In the genomic region with DNA sequence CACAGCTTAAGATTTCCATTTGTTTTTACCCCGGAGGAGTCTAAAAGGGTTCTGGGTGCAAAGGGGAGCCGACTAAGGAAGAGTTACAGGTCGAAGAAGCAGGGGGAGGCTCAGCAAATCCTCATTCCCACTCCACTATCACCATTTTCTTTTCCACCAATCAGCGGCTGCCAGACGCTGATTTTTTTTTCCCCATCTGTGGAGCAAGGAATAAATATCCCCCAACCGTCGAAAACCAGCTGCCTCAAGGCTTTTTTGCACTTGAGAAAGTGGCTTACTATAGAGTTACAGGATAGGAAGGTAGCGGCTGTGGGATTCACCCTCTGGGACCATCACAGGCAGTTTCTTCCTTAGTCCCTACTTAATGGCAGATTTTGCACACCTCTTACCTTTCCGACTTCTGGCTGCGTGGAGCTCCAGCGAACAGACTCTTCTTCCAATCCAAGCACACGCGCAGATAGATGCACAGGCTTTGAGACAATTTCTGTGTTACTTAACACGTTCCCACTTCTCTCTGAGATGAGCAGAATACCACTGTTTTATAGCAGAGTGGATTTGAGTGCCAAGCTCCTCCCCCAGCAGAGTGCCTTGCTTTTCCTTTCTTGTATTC, we compare ENCODE assay signal across 8 mouse cellular contexts. TPM values are rescaled to one million over a fixed set of nuclear protein-coding genes. Genes with fewer than 3 reads are reported as not detected.
A peak's percentile ranks its signal among the peaks of the same experiment; 100 is the strongest.
DNase-seq lines count a peak whose midpoint lies in the region; ATAC-seq and TF ChIP-seq lines count a peak whose summit lies in the region.

A gene (minus strand): TSS at position 574 of the 610 bp plus-strand sequence.

- H3K36me3 ChIP-seq in forebrain, embryonic 16.5 days (ENCODE audit: control insufficient read depth, insufficient read depth) = no peaks in the 10 kb centered on the region
- no peaks in the 10 kb centered on the region for H3K36me3 ChIP-seq in intestine, postnatal 0 days (ENCODE audit: control insufficient read depth, insufficient read depth)
- no peaks in the 10 kb centered on the region for H3K36me3 ChIP-seq in limb, embryonic 12.5 days
- H3K36me3 ChIP-seq in neural tube, embryonic 14.5 days (ENCODE audit: control insufficient read depth, insufficient read depth, low read length) = no peaks in the 10 kb centered on the region

- TF ChIP-seq CTCF in intestine, postnatal 0 days (IDR thresholded peaks at IDR 0.05; ENCODE audit: low read depth) = no peak

- ATAC-seq in forebrain, embryonic 16.5 days = peak; percentile 75
- ATAC-seq in intestine, postnatal 0 days = no peak
- ATAC-seq in limb, embryonic 12.5 days (ENCODE audit: insufficient number of reproducible peaks, insufficient read depth, low FRiP score, low TSS enrichment, low read depth) = no peak
- ATAC-seq in neural tube, embryonic 14.5 days (ENCODE audit: low read depth) = peak; percentile 76

- H3K9ac ChIP-seq in forebrain, embryonic 16.5 days (replicated peaks; ENCODE audit: low read depth, low read length) = peak within 1 kb of the TSS; percentile 75
- H3K9ac ChIP-seq in intestine, postnatal 0 days (ENCODE audit: low read depth, low read length) = peak within 1 kb of the TSS; percentile 27; the same call in 1 of the 2 replicates
- peak within 1 kb of the TSS; percentile 58 for H3K9ac ChIP-seq in limb, embryonic 12.5 days (replicated peaks)
- H3K9ac ChIP-seq in neural tube, embryonic 14.5 days (replicated peaks; ENCODE audit: low read depth, low read length) = peak within 1 kb of the TSS; percentile 58

- H3K4me3 ChIP-seq in forebrain, embryonic 16.5 days (replicated peaks; ENCODE audit: low read length) = peak within 1 kb of the TSS; percentile 63
- H3K4me3 ChIP-seq in intestine, postnatal 0 days (ENCODE audit: low read depth, low read length) = peak within 1 kb of the TSS; percentile 43
- H3K4me3 ChIP-seq in limb, embryonic 12.5 days (replicated peaks) = peak within 1 kb of the TSS; percentile 46
- peak within 1 kb of the TSS; percentile 53 for H3K4me3 ChIP-seq in neural tube, embryonic 14.5 days (ENCODE audit: low read depth, low read length)

- H3K4me1 ChIP-seq in forebrain, embryonic 16.5 days (replicated peaks; ENCODE audit: control insufficient read depth, insufficient read depth, low read length) = peaks cover 5% of the 10 kb centered on the region; the same call in 1 of the 2 replicates
- peaks cover 5% of the 10 kb centered on the region; the same call in 1 of the 2 replicates for H3K4me1 ChIP-seq in intestine, postnatal 0 days (replicated peaks; ENCODE audit: control insufficient read depth, insufficient read depth, low read length)
- H3K4me1 ChIP-seq in limb, embryonic 12.5 days (replicated peaks) = peaks cover 13% of the 10 kb centered on the region
- H3K4me1 ChIP-seq in neural tube, embryonic 14.5 days (ENCODE audit: control insufficient read depth, insufficient read depth, low read length) = no peaks in the 10 kb centered on the region

- WGBS in forebrain, embryonic 16.5 days = under 1% methylated on average over 14 of the region's 14 CpGs
- 3% methylated on average over 14 of the region's 14 CpGs for WGBS in intestine, postnatal 0 days
- 3% methylated on average over 14 of the region's 14 CpGs for WGBS in limb, embryonic 12.5 days
- WGBS in neural tube, embryonic 14.5 days = 3% methylated on average over 14 of the region's 14 CpGs

- H3K4me2 ChIP-seq in forebrain, embryonic 16.5 days (ENCODE audit: low read length) = peak within 1 kb of the TSS; percentile 93
- peak within 1 kb of the TSS; percentile 87 for H3K4me2 ChIP-seq in intestine, postnatal 0 days (replicated peaks; ENCODE audit: low read depth)
- peak within 1 kb of the TSS; percentile 87 for H3K4me2 ChIP-seq in limb, embryonic 12.5 days
- peak within 1 kb of the TSS; percentile 89 for H3K4me2 ChIP-seq in neural tube, embryonic 14.5 days (ENCODE audit: low read depth, low read length)

- H3K9me3 ChIP-seq in forebrain, embryonic 16.5 days (ENCODE audit: control insufficient read depth, low read length) = no peaks in the 10 kb centered on the region
- H3K9me3 ChIP-seq in intestine, postnatal 0 days (ENCODE audit: control insufficient read depth) = no peaks in the 10 kb centered on the region
- H3K9me3 ChIP-seq in limb, embryonic 12.5 days = no peaks in the 10 kb centered on the region
- H3K9me3 ChIP-seq in neural tube, embryonic 14.5 days (ENCODE audit: control insufficient read depth, low read length) = no peaks in the 10 kb centered on the region

- no peaks in the 10 kb centered on the region for H3K27me3 ChIP-seq in forebrain, embryonic 16.5 days (replicated peaks; ENCODE audit: control insufficient read depth, insufficient read depth, low read length)
- H3K27me3 ChIP-seq in intestine, postnatal 0 days (replicated peaks; ENCODE audit: control insufficient read depth, insufficient read depth, low read length) = 0 out of 2 replicates have a peak, but pooled peaks cover 3% of the 10 kb centered on the region
- H3K27me3 ChIP-seq in limb, embryonic 12.5 days = peaks cover 16% of the 10 kb centered on the region
- no peaks in the 10 kb centered on the region for H3K27me3 ChIP-seq in neural tube, embryonic 14.5 days (ENCODE audit: control insufficient read depth, insufficient read depth, low read length)

- peak within 1 kb of the TSS; percentile 92 for H3K27ac ChIP-seq in forebrain, embryonic 16.5 days (ENCODE audit: low read length)
- no peak within 1 kb of the TSS for H3K27ac ChIP-seq in intestine, postnatal 0 days (ENCODE audit: low read depth, low read length)
- H3K27ac ChIP-seq in limb, embryonic 12.5 days = peak within 1 kb of the TSS; percentile 24; the same call in 1 of the 2 replicates
- peak within 1 kb of the TSS; percentile 78 for H3K27ac ChIP-seq in neural tube, embryonic 14.5 days (ENCODE audit: low read depth, low read length)

- peak; percentile 9 for DNase-seq in adrenal gland, postnatal 10 days
- no peak for DNase-seq in adrenal gland, postnatal 25 days
- peak; percentile 30 for DNase-seq in cerebellum, adult 11-12 months
- DNase-seq in MN1 (ENCODE audit: low spot score) = no peak

RNA-seq across cellular contexts. Expression of the gene that starts here (rescaled TPM):
- total RNA-seq in adrenal gland, postnatal 10 days (2021) = 10 to 100 TPM; 11.9 to 19.7 TPM
- total RNA-seq in adrenal gland, postnatal 25 days (2021) = 5.2 and 8.5 TPM in 2 replicates
- polyA plus RNA-seq in forebrain, embryonic 16.5 days (2015; fragmentation: Nextera tagmentation; extraction: Ambion mirVana) = 145 and 176 TPM in 2 replicates
- 5.8 and 7.6 TPM in 2 replicates for polyA plus RNA-seq in intestine, postnatal 0 days (2015; fragmentation: Nextera tagmentation; extraction: Ambion mirVana)
- 8.9 and 12.6 TPM in 2 replicates for polyA plus RNA-seq in limb, embryonic 12.5 days (2016; fragmentation: Nextera tagmentation; extraction: Ambion mirVana)
- polyA plus RNA-seq in neural tube, embryonic 14.5 days (2014; fragmentation: Nextera tagmentation; extraction: Ambion mirVana) = 166 and 258 TPM in 2 replicates

Comparison
In these comparisons a context has a peak if more than half of its experiments do, and no peak if none do; other contexts are left out.
1. RNA of the gene that starts here (polyA plus RNA-seq): 166 to 258 TPM in neural tube, embryonic 14.5 days and 145 to 176 TPM in forebrain, embryonic 16.5 days; 8.9 to 12.6 TPM in limb, embryonic 12.5 days and 5.8 to 7.6 TPM in intestine, postnatal 0 days; every median in the first group is over 10 times any median in the second.
2. DNase-seq: peak in adrenal gland, postnatal 10 days (single experiment) and cerebellum, adult 11-12 months (single experiment); none in adrenal gland, postnatal 25 days (single experiment) and MN1 (single experiment).
3. ATAC-seq: peak in forebrain, embryonic 16.5 days (single experiment) and neural tube, embryonic 14.5 days (single experiment); none in intestine, postnatal 0 days (single experiment) and limb, embryonic 12.5 days (single experiment).
4. Peak in every context shown above with its lines, with median percentiles within 50 percentile points of each other: H3K4me2 ChIP-seq, H3K4me3 ChIP-seq and H3K9ac ChIP-seq.